Mouse (Mus musculus): ENCODE measurements at regions not wholly inside any gene's neighbourhood (a gene's known extent, or its start where the extent isn't known, plus 50 kb on each side); places are given as distances from the start of the nearest gene placed in this dataset.

- no peak for TF ChIP-seq EP300 (IDR thresholded peaks at IDR 0.05; ENCODE audit: insufficient read depth, low read depth, low read length)
- TF ChIP-seq POLR2A (IDR thresholded peaks at IDR 0.05; ENCODE audit: insufficient read depth, low read length), result no peak
- TF ChIP-seq CTCF (IDR thresholded peaks at IDR 0.05; ENCODE audit: low read depth, low read length), result peak; percentile 84
These were observed 412.9 kb upstream of the Gm6657 start for GRCm38 (mm10) chr12:77780885-77781698.
